Mouse (Mus musculus) urinary bladder, postnatal 25 days (tissue): ENCODE results near the gene Adam17.

Experiments
- DNase-seq: peaks from one replicate; pipeline ENCODE4 v3.0.0; 2022; ENCODE audit warnings: low spot score

Gene Adam17

DNA sequence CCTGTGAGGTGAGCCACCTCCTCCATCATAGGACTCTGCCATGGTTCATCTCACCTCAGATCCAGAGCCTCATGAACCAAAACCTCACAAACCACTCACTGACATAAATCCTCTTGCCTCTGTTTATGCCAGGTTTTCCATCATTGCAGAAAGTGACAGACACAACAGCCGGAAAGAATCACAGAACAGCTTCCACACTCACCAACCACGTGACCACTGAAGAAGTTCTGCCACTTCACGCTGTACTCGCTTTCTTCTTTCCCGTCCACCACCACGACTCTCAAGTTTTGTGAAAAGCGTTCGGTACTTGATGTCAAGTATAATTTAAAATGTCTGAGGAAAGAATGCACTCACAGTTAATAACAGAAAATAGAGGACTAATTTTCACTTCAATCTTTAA lies 19.8 kb downstream of the Adam17 start:
- DNase-seq = no peak

DNA sequence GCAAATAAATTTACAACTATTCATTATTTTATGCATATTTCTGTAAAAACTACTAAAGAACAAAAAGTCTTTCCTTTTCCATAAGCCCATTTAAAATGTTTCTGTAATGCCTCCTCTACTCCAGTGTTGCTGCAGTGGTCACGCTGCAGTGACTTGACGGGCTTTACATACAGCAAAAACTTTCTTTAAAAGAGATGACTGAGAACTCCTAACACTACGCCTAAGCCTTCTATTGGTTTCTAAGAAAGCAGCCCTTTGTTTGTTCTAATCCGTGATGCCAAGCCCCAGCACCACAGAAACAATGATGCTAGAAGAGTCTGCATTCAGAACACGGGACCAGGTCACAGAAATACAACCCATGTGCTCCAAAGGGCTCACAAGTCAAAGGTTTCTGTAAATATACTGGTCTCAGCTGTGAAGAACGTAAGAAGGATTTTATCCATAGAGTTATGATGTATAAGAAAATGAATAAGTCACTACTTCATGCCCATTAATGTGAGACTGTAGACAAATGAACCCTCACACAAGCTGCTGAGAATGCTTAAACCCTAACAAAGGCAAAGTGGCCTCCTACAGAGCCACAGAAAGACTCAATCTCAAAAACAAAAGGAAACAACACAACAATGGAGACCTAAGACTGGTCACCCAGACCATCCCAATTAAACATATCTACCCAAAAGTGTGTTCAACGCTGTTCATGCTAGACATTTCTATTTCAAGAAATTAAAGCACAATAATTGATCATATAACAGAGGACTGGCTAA lies 23.1 kb downstream of the Adam17 start:
- DNase-seq = no peak

DNA sequence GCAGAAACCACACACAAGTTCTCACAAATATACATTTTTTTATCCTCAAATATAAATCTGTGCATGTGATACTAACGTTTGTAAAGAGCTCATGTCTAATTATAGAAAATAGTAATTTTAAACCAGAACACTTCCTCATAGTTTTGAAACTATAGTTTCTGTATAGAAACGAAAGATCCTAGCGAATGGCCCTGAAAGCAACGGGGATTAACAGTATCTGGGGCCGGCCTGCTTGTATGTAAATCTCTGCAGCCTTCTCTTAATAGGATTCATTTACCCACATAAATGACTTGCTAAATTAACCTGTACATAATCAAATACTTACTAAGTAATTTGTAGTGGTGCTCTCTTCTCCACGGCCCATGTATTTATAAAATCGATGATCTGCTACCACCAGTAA lies 26.5 kb downstream of the Adam17 start:
- DNase-seq = no peak

DNA sequence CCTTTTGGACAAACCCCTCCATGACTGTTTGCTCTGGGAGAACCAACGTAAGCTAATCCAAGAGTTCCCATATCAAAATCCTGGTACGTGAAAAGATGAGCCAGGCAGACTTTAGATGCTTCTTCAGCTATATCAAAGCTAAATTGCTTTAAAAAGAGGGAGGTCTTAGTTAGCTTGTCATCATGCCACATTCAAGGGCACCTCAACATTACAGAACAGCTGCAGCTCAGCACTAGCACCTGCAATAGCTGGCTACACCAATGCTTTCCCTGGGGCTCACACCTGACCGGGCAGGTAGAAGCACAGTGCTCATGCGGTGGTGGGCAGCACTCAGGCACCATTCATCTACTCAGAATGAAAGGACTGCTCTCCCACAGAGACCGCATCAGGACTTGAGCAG lies 32.8 kb downstream of the Adam17 start:
- no peak for DNase-seq

DNA sequence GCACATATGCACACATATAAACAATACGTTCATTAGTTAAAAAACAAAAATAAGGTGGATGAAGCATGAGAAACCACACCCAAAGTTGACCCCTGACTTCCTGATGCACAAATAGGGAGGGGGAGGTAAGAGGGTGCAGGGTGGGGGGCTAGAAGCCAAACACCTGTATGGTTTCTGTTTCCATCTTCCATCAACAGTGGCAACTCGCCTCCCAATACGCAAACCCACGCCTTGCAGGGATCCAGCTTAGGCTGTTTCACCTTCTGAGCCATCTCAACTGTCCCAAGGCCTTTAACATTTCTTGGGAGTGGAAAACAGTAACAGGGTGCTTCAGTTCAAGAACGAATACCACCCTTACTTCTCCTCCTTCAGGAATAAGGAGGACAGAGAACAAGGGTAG lies 36.3 kb downstream of the Adam17 start:
- no peak for DNase-seq

DNA sequence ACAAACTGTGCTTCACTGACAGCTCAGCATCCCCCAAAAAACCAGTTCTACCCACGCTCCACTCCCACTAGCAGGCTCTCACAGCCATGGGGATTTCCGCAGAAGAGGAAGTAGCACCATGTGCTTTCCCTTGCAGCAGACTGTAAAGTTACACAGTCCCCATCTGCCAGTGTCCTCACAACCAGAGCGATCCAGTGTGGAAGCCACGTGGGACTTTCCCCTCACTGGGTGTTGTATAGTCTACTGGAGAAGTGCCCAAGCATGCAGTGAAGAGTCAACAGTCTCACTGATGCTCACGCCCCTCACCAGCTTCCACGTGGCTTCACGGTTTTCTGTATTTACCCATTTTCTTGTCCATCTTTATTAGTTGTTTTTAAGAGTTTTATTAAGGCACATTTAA lies 37.6 kb downstream of the Adam17 start:
- DNase-seq = no peak

DNA sequence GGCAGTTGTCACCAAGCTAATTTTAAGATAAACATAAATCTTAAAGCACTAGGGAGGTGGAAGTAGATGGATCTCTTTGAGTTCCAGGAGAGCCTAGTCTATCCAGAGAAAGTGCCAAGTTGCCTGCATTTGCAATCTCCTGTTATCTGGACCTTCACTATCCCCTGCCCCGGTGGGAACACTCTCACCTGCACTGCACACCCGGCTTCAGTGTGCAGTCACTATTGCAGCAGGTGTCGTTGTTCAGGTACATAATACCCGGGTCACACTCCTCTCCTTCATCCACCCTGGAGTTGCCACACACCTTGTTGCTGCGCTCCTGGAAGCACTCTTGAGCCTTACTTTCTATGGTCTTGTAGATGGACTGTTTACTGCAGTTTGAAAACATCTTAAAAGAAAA lies 39.7 kb downstream of the Adam17 start:
- no peak for DNase-seq

- no peak for DNase-seq
Observed at GRCm38 (mm10) chr12:21333021-21333420, 40.4 kb downstream of the Adam17 start.

- no peak for DNase-seq
Observed at GRCm38 (mm10) chr12:21331711-21332110, 41.7 kb downstream of the Adam17 start.

- no peak for DNase-seq
Observed at GRCm38 (mm10) chr12:21330961-21331576, 42.4 kb downstream of the Adam17 start.

GRCm38 (mm10) chr12:21329661-21330400 lies 43.6 kb downstream of the Adam17 start:
- no peak for DNase-seq

DNA sequence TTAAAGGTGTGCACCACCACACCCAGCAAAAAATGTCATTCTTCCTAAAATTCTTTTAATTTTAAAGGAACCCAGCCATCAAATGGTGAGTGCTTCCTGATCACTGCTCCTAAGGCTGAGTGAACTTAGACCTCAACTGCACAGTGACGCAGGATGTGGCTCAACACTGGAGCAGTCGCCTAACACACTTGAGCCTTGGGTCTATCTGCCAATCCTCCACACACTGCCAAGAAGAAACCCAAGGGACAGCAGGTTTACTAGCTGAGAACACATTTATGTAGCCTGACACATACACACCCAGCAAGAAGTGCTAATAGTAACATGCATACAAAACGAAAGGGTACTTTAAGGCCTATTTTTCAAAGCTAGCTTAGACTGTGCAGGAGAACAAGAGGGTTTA lies 47.1 kb downstream of the Adam17 start:
- DNase-seq = no peak

- no peak for DNase-seq
Observed at GRCm38 (mm10) chr12:21325266-21325665, 48.2 kb downstream of the Adam17 start.

- no peak for DNase-seq
Observed at GRCm38 (mm10) chr12:21324101-21324500, 49.3 kb downstream of the Adam17 start.

DNA sequence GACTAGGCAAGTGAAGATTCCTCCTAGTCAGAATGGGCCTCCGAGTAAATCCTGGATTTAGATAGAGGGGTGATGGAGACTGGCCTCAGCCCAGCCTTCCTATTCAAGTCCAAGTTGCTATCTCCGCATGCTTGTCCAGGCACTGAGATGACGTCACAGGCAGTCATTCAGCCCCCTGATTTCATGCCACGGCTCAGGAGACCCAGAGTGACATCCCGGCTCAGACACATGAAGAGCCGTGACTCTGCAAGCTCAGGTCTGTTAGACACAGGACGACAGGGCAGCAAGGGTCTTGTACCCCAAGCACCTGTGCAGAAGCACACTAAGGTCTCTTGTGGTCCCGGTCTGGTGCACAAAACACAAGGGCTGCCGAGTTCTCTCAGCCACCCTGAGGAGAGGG lies 50.6 kb downstream of the Adam17 start:
- DNase-seq = no peak

DNA sequence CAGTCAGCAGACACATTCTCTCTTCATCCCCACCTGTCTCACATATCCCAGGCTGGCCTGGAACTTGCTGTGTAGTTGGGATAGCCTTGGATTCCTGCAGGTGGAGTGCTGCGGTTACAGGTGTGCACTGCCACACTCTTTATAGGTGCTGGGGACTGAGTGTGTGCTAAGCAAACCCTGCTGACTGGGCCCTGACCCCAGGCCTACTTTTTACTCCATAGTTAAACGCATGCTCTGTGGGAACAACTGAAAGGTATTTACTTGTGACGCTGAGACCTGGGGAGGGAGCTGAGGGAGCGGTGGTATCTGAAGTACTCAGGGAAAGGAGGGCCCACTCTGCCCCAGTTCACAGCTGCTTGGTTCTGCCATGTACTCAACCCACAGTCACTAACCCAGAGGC lies 51.1 kb downstream of the Adam17 start:
- no peak for DNase-seq

- DNase-seq = no peak
Observed at GRCm38 (mm10) chr12:21321170-21321569, 52.3 kb downstream of the Adam17 start.

- no peak for DNase-seq
Observed at GRCm38 (mm10) chr12:21320317-21320716, 53.1 kb downstream of the Adam17 start.

DNA sequence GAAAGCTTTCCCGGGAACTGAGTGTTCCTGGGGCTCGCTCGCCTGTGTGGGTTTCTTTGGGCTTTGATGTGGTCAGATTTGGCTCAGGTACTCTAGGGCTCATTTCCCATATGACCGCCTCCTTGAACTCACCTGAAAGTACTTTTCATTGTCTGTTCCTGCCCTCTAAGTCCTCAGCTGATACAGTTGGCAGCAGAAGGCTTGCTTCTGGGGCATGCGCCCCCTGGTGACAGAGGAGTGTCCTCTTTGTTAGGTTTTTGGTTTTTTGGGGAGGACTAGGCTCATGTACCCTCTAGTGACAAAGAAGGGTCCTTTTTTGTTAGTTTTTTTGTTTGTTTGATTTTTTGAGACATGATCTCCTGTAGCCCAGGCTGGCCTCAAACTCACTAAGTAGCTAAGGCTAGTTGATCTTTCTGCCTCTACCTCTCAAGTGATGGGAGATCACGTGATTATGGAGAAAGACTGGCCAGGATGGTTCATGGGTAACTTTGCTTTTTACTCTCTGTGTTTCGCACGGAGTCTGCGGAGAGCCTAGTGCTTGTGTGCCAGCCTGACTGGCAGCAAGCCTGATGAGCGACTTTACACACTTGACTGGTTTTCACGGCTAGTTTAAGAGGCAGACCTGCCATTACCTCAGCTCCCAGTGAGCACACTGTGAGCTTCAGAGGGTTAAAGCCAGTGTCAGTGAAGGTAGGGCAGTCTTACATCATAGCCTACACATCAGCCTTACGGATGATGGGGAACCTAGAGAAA lies 55.1 kb downstream of the Adam17 start:
- DNase-seq = peak; percentile 56

GRCm38 (mm10) chr12:21316869-21317265 lies 56.6 kb downstream of the Adam17 start:
- DNase-seq = peak; percentile 35

DNA sequence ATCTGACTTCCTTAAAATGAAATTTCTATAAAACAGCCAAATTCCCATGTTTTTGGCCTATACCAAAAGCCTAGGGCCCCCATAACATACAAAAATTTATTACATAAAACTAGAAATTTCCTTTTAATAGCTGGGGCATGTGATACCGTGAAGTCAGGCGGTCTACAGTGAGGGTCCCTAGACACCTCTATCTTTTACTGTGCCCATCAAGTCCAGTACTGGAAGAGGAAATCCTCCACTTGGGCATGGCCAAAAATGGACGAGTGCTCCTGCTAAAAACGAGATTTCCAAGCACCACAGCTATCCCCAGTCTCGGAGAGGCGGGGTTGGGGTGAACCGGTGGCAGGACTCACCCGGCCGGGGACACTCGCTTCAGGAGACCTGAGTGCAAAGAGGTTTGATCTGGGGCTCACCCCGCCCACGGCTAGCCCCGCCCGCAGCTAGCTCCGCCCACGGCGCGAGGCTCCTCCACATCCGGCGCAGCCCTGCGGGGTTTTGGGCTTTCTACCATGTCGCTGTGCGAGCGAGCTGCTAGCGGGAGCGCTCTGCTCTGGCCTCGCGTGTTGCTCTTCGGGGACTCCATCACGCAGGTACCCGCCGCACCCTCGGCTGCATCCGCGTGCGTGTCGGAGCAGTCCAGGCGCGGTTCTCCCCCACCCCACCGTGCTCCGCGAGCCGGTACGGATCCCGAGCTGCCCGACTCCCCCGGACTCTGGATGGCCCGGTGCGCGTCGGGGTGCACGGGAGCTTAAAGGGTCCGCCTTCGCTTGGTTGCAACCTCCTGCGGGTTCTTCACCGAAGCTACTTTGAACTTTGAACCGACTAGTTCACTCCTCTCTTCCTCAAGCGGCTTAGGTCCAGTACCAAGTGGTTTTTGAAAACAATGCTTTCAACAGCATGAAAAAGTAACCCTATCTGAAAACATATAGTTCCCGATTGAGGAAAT lies 57.2 kb downstream of the Adam17 start, which contains the start of gene Iah1:
TSS of gene Iah1 (plus strand) at position 467 of the 946 bp plus-strand sequence.
- DNase-seq = peak; percentile 82
